Comparison of ENCODE assay signal across 17 mouse cellular contexts in genomic region chr11:109675771-109676170, GRCm38 (mm10).
"Had no signal": no experiment of that assay in that cellular context is flagged by ENCODE, and none has a peak within 500 bp of the region (broad histone marks: within the 10 kb centered on the region; RNA-seq: fewer than 3 reads in every experiment).

No protein-coding gene starts in this region.

- H3K27ac ChIP-seq: neural tube, embryonic 12.5 days; neural tube, embryonic 13.5 days; neural tube, embryonic 15.5 days; stomach, embryonic 15.5 days; stomach, postnatal 0 days had no signal

- H3K4me1 ChIP-seq: neural tube, embryonic 12.5 days; neural tube, embryonic 13.5 days; stomach, embryonic 15.5 days had no signal

- H3K36me3 ChIP-seq: neural tube, embryonic 13.5 days; stomach, embryonic 15.5 days had no signal

- DNase-seq: retina, postnatal 1 day; right cerebral cortex, adult 18-20 months; right cerebral cortex, postnatal 14 days; right cerebral cortex, postnatal 25 days; right cerebral cortex, postnatal 4 days; spleen, adult 18-20 months; thymus, adult 18-20 months; thymus, adult 2 months; thymus, postnatal 14 days; thymus, postnatal 25 days; thymus, postnatal 36 days; thymus, postnatal 4 days had no signal

- H3K27me3 ChIP-seq: neural tube, embryonic 12.5 days; neural tube, embryonic 13.5 days; neural tube, embryonic 15.5 days; stomach, embryonic 15.5 days had no signal

- H3K4me3 ChIP-seq: neural tube, embryonic 12.5 days; neural tube, embryonic 13.5 days; neural tube, embryonic 15.5 days; stomach, embryonic 15.5 days had no signal
